Mouse (Mus musculus): ENCODE results near the gene Msx1. TPM values are rescaled to one million over a fixed set of nuclear protein-coding genes. Genes with fewer than 3 reads are reported as not detected.

The Msx1 gene
- total and polyA plus RNA-seq, 3 experiments = 2.3 to 3.7 (median 3.1) TPM

DNA sequence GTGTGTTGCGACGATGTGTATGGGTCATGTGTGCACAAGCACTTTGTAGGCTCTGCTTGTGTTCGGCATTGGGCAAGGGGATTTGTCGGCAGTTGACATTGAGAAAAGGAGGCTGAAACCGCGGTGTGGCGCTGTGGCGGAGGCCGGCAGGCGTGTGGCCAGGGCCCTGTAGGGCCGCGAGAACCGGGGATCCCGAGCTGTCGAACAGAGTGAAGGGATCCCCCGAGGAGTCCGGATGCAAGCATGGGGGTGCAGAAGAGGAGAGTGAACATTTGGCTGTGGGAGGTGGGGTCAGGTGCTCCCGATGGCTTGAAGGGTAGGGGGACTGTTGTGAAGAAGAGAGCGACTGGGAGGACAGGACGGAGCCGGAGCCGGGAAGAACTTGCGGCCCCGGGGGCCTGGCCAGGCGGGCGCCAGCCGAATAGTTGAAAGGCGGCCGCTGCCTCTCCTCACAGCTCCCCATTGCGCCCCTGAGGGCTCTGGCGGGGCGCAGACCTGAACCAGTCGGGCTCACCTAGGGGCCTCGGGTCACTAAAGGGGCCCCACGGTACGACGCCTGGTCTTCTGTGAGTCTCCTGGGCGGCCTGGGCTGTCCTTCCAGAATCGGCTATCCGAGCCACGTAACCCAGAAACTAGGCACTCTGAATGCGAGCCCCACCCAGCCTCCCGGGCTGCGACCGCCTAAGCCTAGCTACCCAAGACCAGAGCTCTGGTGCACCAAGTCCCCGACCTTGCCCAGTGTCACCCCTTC is 7.3 kb downstream of the Msx1 start:
- Histone ChIP-seq H3K27ac (no peak overlapping the region), H3K9ac (ENCODE audit: low read depth, low read length) (peak overlapping the region; percentile 5; the same call in 1 of the 2 replicates), H3K4me3 (peak overlapping the region; percentile 27; the same call in 1 of the 2 replicates), H3K27me3 (ENCODE audit: control insufficient read depth, insufficient read depth, low read length) (peaks cover 10% of the 10 kb centered on the region), H3K36me3 (ENCODE audit: control insufficient read depth, insufficient read depth, low read length) (no peaks in the 10 kb centered on the region), H3K79me2 (replicated peaks; ENCODE audit: control insufficient read depth, insufficient read depth, low read length) (no peaks in the 10 kb centered on the region), H3K4me1 (ENCODE audit: control insufficient read depth, insufficient read depth, low read length) (no peaks in the 10 kb centered on the region)
- 4% methylated on average over 44 of the region's 46 CpGs for WGBS
- no peak for TF ChIP-seq EP300 (IDR thresholded peaks at IDR 0.05; ENCODE audit: insufficient read depth, low read depth, low read length)
- no peak for TF ChIP-seq POLR2A (IDR thresholded peaks at IDR 0.05; ENCODE audit: insufficient read depth, low read depth, low read length)
- TF ChIP-seq CTCF (IDR thresholded peaks at IDR 0.05) = peak; percentile 64
- intact Hi-C loops (cut with DNase I) = no loop called here
- DNase-seq = peak in 1 of 2 experiments; percentile 61

DNA sequence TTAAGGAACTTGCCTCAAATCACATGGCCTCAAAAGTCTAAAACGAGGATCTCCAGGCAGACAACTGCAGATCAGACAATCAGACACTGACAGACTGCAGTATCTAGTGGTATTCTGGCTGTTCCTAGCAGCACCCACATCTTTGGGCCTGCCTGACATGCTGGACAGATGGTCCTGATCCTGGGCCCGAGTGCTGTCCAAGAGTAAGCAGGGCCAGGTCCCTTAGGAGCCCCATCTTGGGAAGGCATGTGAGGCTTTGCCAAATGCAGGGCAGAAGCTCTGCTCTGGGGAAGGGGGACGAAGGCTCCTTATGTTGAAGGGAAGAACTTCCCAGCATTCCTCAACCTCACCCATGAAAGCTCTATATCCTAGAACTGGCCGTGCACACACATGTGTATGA is 8.5 kb downstream of the Msx1 start:
- peaks cover 10% of the 10 kb centered on the region for H3K27me3 ChIP-seq (ENCODE audit: control insufficient read depth, insufficient read depth, low read length)
- no peak for TF ChIP-seq EP300 (IDR thresholded peaks at IDR 0.05; ENCODE audit: insufficient read depth, low read depth, low read length)
- no peak for TF ChIP-seq POLR2A (IDR thresholded peaks at IDR 0.05; ENCODE audit: insufficient read depth, low read depth, low read length)
- TF ChIP-seq CTCF (IDR thresholded peaks at IDR 0.05) = no peak
- intact Hi-C loops (cut with DNase I) = no loop called here

GRCm38 (mm10) chr5:37814169-37814568 is 10.2 kb downstream of the Msx1 start:
- Histone ChIP-seq H3K79me2 (replicated peaks; ENCODE audit: control insufficient read depth, insufficient read depth, low read length) (no peaks in the 10 kb centered on the region), H3K27ac (no peak overlapping the region), H3K4me1 (ENCODE audit: control insufficient read depth, insufficient read depth, low read length) (no peaks in the 10 kb centered on the region), H3K4me3 (no peak overlapping the region), H3K9ac (ENCODE audit: low read depth, low read length) (no peak overlapping the region), H3K36me3 (ENCODE audit: control insufficient read depth, insufficient read depth, low read length) (no peaks in the 10 kb centered on the region), H3K27me3 (ENCODE audit: control insufficient read depth, insufficient read depth, low read length) (peaks cover 10% of the 10 kb centered on the region)
- DNase-seq = no peak
- intact Hi-C loops (cut with DNase I) = no loop called here
- TF ChIP-seq EP300 (IDR thresholded peaks at IDR 0.05; ENCODE audit: insufficient read depth, low read depth, low read length) (no peak), CTCF (IDR thresholded peaks at IDR 0.05) (peak; percentile 22; the same call in 1 of the 2 replicates)

More for the DNA sequence above, 8.5 kb downstream of the Msx1 start:
- no peaks in the 10 kb centered on the region for H3K36me3 ChIP-seq (ENCODE audit: control insufficient read depth, insufficient read depth, low read length)
- no peak for DNase-seq
- H3K9ac ChIP-seq (ENCODE audit: low read depth, low read length) = no peak overlapping the region
- H3K79me2 ChIP-seq (replicated peaks; ENCODE audit: control insufficient read depth, insufficient read depth, low read length) = no peaks in the 10 kb centered on the region
- H3K4me1 ChIP-seq (ENCODE audit: control insufficient read depth, insufficient read depth, low read length) = no peaks in the 10 kb centered on the region
- no peak overlapping the region for H3K27ac ChIP-seq
- 77% methylated on average over 4 of the region's 4 CpGs for WGBS
- H3K4me3 ChIP-seq = no peak overlapping the region

GRCm38 (mm10) chr5:37805291-37805690 is 19.1 kb downstream of the Msx1 start:
- H3K36me3 ChIP-seq (ENCODE audit: control insufficient read depth, insufficient read depth, low read length) = no peaks in the 10 kb centered on the region
- H3K4me3 ChIP-seq = no peak overlapping the region
- no peaks in the 10 kb centered on the region for H3K27me3 ChIP-seq (ENCODE audit: control insufficient read depth, insufficient read depth, low read length)
- TF ChIP-seq CTCF (IDR thresholded peaks at IDR 0.05) = no peak
- no peak for TF ChIP-seq EP300 (IDR thresholded peaks at IDR 0.05; ENCODE audit: insufficient read depth, low read depth, low read length)
- no peak for TF ChIP-seq POLR2A (IDR thresholded peaks at IDR 0.05; ENCODE audit: insufficient read depth, low read depth, low read length)
- no peak overlapping the region for H3K9ac ChIP-seq (ENCODE audit: low read depth, low read length)
- H3K27ac ChIP-seq = no peak overlapping the region
- no peak for DNase-seq
- WGBS = 54% methylated on average over 6 of the region's 6 CpGs
- H3K79me2 ChIP-seq (replicated peaks; ENCODE audit: control insufficient read depth, insufficient read depth, low read length) = no peaks in the 10 kb centered on the region
- no peaks in the 10 kb centered on the region; the same call in 1 of the 2 replicates for H3K4me1 ChIP-seq (ENCODE audit: control insufficient read depth, insufficient read depth, low read length)
- intact Hi-C loops (cut with DNase I) = no loop called here

DNA sequence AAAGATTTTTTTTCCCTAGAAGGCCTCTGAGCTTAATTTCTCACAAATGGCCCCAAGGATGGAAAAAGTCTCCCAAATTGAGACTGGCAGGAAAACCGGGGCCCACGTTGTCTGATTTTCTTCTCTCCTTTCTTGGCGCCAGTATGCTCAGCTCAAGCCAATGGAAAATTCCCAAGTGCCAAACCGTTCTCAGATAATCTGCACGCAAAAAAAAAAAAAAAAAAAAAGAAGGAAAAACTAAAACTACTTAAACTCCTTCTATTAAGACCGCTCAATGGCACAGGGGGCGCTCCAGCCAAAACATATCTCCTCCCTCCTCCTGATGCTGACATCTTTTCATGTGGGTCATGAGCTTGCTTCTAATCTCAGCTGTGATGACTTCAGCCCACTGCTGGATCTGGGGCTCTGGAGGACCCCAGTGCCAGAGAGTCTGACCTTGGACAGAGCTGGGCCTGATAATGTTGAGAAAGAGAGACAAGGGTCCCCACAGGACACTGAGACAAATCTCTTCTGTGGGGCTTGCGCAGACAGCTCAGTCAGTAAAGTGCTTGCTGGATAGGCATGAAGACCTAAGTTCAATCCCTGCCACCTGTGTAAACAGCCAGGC is 19.8 kb downstream of the Msx1 start:
- H3K9ac ChIP-seq (ENCODE audit: low read depth, low read length) = no peak overlapping the region
- intact Hi-C loops (cut with DNase I) = no loop called here

DNA sequence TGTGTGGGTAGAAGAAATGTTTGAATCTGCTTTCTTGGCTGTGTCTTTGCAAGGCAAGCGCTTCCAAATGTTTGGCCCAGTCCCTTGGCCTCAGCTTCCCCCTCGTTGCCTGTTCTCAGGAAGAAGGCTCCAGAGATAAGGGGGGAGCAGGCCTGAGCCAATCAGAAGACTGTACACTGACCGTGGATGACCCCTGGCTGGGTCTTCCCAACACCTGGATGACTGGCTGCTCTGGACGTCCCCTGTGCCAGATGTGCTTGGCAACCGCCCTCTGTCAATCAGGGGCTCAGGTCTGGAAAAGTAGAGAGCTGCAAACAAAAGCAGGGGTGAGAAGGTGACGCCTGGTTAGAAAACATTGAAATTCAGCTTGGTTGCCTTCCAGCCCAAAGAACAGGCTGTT is 27.1 kb downstream of the Msx1 start:
- intact Hi-C loops (cut with DNase I) = no loop called here
- Histone ChIP-seq H3K36me3 (ENCODE audit: control insufficient read depth, insufficient read depth, low read length) (no peaks in the 10 kb centered on the region), H3K4me1 (ENCODE audit: control insufficient read depth, insufficient read depth, low read length) (no peaks in the 10 kb centered on the region), H3K27ac (no peak overlapping the region), H3K79me2 (replicated peaks; ENCODE audit: control insufficient read depth, insufficient read depth, low read length) (no peaks in the 10 kb centered on the region), H3K9ac (ENCODE audit: low read depth, low read length) (no peak overlapping the region), H3K27me3 (ENCODE audit: control insufficient read depth, insufficient read depth, low read length) (no peaks in the 10 kb centered on the region), H3K4me3 (no peak overlapping the region)
- WGBS = 52% methylated on average over 6 of the region's 6 CpGs
- peak; percentile 43 to 58 for DNase-seq
- TF ChIP-seq CTCF (IDR thresholded peaks at IDR 0.05) (no peak), EP300 (IDR thresholded peaks at IDR 0.05; ENCODE audit: insufficient read depth, low read depth, low read length) (no peak), POLR2A (IDR thresholded peaks at IDR 0.05; ENCODE audit: insufficient read depth, low read depth, low read length) (no peak)

More for the DNA sequence above, 19.8 kb downstream of the Msx1 start:
- Histone ChIP-seq H3K4me1 (ENCODE audit: control insufficient read depth, insufficient read depth, low read length) (no peaks in the 10 kb centered on the region; the same call in 1 of the 2 replicates), H3K4me3 (no peak overlapping the region), H3K79me2 (replicated peaks; ENCODE audit: control insufficient read depth, insufficient read depth, low read length) (no peaks in the 10 kb centered on the region), H3K27ac (no peak overlapping the region), H3K27me3 (ENCODE audit: control insufficient read depth, insufficient read depth, low read length) (no peaks in the 10 kb centered on the region), H3K36me3 (ENCODE audit: control insufficient read depth, insufficient read depth, low read length) (no peaks in the 10 kb centered on the region)
- TF ChIP-seq EP300 (IDR thresholded peaks at IDR 0.05; ENCODE audit: insufficient read depth, low read depth, low read length) (no peak), POLR2A (IDR thresholded peaks at IDR 0.05; ENCODE audit: insufficient read depth, low read depth, low read length) (no peak), CTCF (IDR thresholded peaks at IDR 0.05) (peak; percentile 19; the same call in 1 of the 2 replicates)
- 46% methylated on average over 8 of the region's 8 CpGs for WGBS
- no peak for DNase-seq
